Mouse (Mus musculus): ENCODE measurements around the gene Klhl7. TPM values are rescaled to one million over a fixed set of nuclear protein-coding genes. Genes with fewer than 3 reads are reported as not detected.

Klhl7 gene
- polyA plus RNA-seq, 1 experiment, result 0.28 TPM

- Histone ChIP-seq H3K4me3 (ENCODE audit: low read depth, low read length) (no peak overlapping the region), H3K27ac (ENCODE audit: insufficient read depth, low read depth, low read length) (no peak overlapping the region), H3K4me1 (ENCODE audit: control insufficient read depth, insufficient read depth, insufficient read length, low read length) (no peaks in the 10 kb centered on the region; the same call in 1 of the 2 replicates), H3K27me3 (ENCODE audit: control insufficient read depth, insufficient read depth, low read length) (no peaks in the 10 kb centered on the region), H3K36me3 (ENCODE audit: control insufficient read depth, insufficient read depth, low read length) (peaks cover 19% of the 10 kb centered on the region; the same call in 1 of the 2 replicates)
- no peak for TF ChIP-seq CTCF (IDR thresholded peaks at IDR 0.05; ENCODE audit: extremely low read depth, insufficient read length, insufficient replicate concordance, low read depth, low read length)
- TF ChIP-seq POLR2A (IDR thresholded peaks at IDR 0.05; ENCODE audit: low read depth, low read length), result no peak
These were observed 71.7 kb downstream of the Klhl7 start for GRCm38 (mm10) chr5:24172092-24172491.

GRCm38 (mm10) chr5:24181514-24182295, 81.3 kb downstream of the Klhl7 start:
- Histone ChIP-seq H3K4me1 (ENCODE audit: control insufficient read depth, insufficient read depth, insufficient read length, low read length) (no peaks in the 10 kb centered on the region), H3K27me3 (ENCODE audit: control insufficient read depth, insufficient read depth, low read length) (no peaks in the 10 kb centered on the region), H3K27ac (ENCODE audit: insufficient read depth, low read depth, low read length) (no peak overlapping the region), H3K4me3 (ENCODE audit: low read depth, low read length) (no peak overlapping the region), H3K36me3 (ENCODE audit: control insufficient read depth, insufficient read depth, low read length) (peaks cover 27% of the 10 kb centered on the region)
- WGBS, result 88% methylated on average over 16 of the region's 16 CpGs
- no peak for TF ChIP-seq CTCF (IDR thresholded peaks at IDR 0.05; ENCODE audit: extremely low read depth, insufficient read length, insufficient replicate concordance, low read depth, low read length)
- TF ChIP-seq POLR2A (IDR thresholded peaks at IDR 0.05; ENCODE audit: low read depth, low read length), result no peak

GRCm38 (mm10) chr5:24182296-24182734, 81.9 kb downstream of the Klhl7 start:
- Histone ChIP-seq H3K27ac (ENCODE audit: insufficient read depth, low read depth, low read length) (no peak overlapping the region), H3K4me3 (ENCODE audit: low read depth, low read length) (no peak overlapping the region), H3K36me3 (ENCODE audit: control insufficient read depth, insufficient read depth, low read length) (peaks cover 27% of the 10 kb centered on the region), H3K27me3 (ENCODE audit: control insufficient read depth, insufficient read depth, low read length) (no peaks in the 10 kb centered on the region), H3K4me1 (ENCODE audit: control insufficient read depth, insufficient read depth, insufficient read length, low read length) (no peaks in the 10 kb centered on the region)
- WGBS, result 90% methylated on average over 9 of the region's 9 CpGs
- TF ChIP-seq CTCF (IDR thresholded peaks at IDR 0.05; ENCODE audit: extremely low read depth, insufficient read length, insufficient replicate concordance, low read depth, low read length) (no peak), POLR2A (IDR thresholded peaks at IDR 0.05; ENCODE audit: low read depth, low read length) (no peak)

GRCm38 (mm10) chr5:24183096-24183495, 82.7 kb downstream of the Klhl7 start:
- Histone ChIP-seq H3K4me3 (ENCODE audit: low read depth, low read length) (no peak overlapping the region), H3K27ac (ENCODE audit: insufficient read depth, low read depth, low read length) (no peak overlapping the region), H3K27me3 (ENCODE audit: control insufficient read depth, insufficient read depth, low read length) (no peaks in the 10 kb centered on the region), H3K4me1 (ENCODE audit: control insufficient read depth, insufficient read depth, insufficient read length, low read length) (no peaks in the 10 kb centered on the region), H3K36me3 (ENCODE audit: control insufficient read depth, insufficient read depth, low read length) (peaks cover 22% of the 10 kb centered on the region)
- TF ChIP-seq CTCF (IDR thresholded peaks at IDR 0.05; ENCODE audit: extremely low read depth, insufficient read length, insufficient replicate concordance, low read depth, low read length) (no peak), POLR2A (IDR thresholded peaks at IDR 0.05; ENCODE audit: low read depth, low read length) (no peak)
- 89% methylated on average over 6 of the region's 6 CpGs for WGBS

- no peaks in the 10 kb centered on the region for H3K4me1 ChIP-seq (ENCODE audit: control insufficient read depth, insufficient read depth, insufficient read length, low read length)
- H3K27me3 ChIP-seq (ENCODE audit: control insufficient read depth, insufficient read depth, low read length), result no peaks in the 10 kb centered on the region
- TF ChIP-seq CTCF (IDR thresholded peaks at IDR 0.05; ENCODE audit: extremely low read depth, insufficient read length, insufficient replicate concordance, low read depth, low read length) (no peak), POLR2A (IDR thresholded peaks at IDR 0.05; ENCODE audit: low read depth, low read length) (no peak)
- peaks cover 21% of the 10 kb centered on the region for H3K36me3 ChIP-seq (ENCODE audit: control insufficient read depth, insufficient read depth, low read length)
- WGBS, result 96% methylated on average over 5 of the region's 5 CpGs
- H3K4me3 ChIP-seq (ENCODE audit: low read depth, low read length), result no peak overlapping the region
- H3K27ac ChIP-seq (ENCODE audit: insufficient read depth, low read depth, low read length), result no peak overlapping the region
These were observed 83.6 kb downstream of the Klhl7 start for GRCm38 (mm10) chr5:24184011-24184410.

GRCm38 (mm10) chr5:24188476-24188875, 88.1 kb downstream of the Klhl7 start:
- H3K36me3 ChIP-seq (ENCODE audit: control insufficient read depth, insufficient read depth, low read length), result peaks cover 5% of the 10 kb centered on the region; the same call in 1 of the 2 replicates
- H3K27ac ChIP-seq (ENCODE audit: insufficient read depth, low read depth, low read length), result no peak overlapping the region
- H3K4me3 ChIP-seq (ENCODE audit: low read depth, low read length), result no peak overlapping the region
- H3K27me3 ChIP-seq (ENCODE audit: control insufficient read depth, insufficient read depth, low read length), result no peaks in the 10 kb centered on the region; the same call in 1 of the 2 replicates
- 60% methylated on average over 4 of the region's 4 CpGs for WGBS
- H3K4me1 ChIP-seq (ENCODE audit: control insufficient read depth, insufficient read depth, insufficient read length, low read length), result no peaks in the 10 kb centered on the region
- TF ChIP-seq POLR2A (IDR thresholded peaks at IDR 0.05; ENCODE audit: low read depth, low read length) (no peak), CTCF (IDR thresholded peaks at IDR 0.05; ENCODE audit: extremely low read depth, insufficient read length, insufficient replicate concordance, low read depth, low read length) (no peak)

GRCm38 (mm10) chr5:24191821-24192220, 91.4 kb downstream of the Klhl7 start:
- Histone ChIP-seq H3K27ac (ENCODE audit: insufficient read depth, low read depth, low read length) (no peak overlapping the region), H3K27me3 (ENCODE audit: control insufficient read depth, insufficient read depth, low read length) (no peaks in the 10 kb centered on the region; the same call in 1 of the 2 replicates), H3K4me1 (ENCODE audit: control insufficient read depth, insufficient read depth, insufficient read length, low read length) (no peaks in the 10 kb centered on the region), H3K36me3 (ENCODE audit: control insufficient read depth, insufficient read depth, low read length) (no peaks in the 10 kb centered on the region), H3K4me3 (ENCODE audit: low read depth, low read length) (no peak overlapping the region)
- WGBS, result 79% methylated on average over 2 of the region's 2 CpGs
- TF ChIP-seq CTCF (IDR thresholded peaks at IDR 0.05; ENCODE audit: extremely low read depth, insufficient read length, insufficient replicate concordance, low read depth, low read length), result no peak
- TF ChIP-seq POLR2A (IDR thresholded peaks at IDR 0.05; ENCODE audit: low read depth, low read length), result no peak

Data from small intestine, adult 2 months (tissue).